Mouse (Mus musculus) midbrain, embryonic 12.5 days (tissue): Measurements from ENCODE around the gene Depdc5. TPM values are rescaled to one million over a fixed set of nuclear protein-coding genes. Genes with fewer than 3 reads are reported as not detected.
A peak's percentile ranks its signal among the peaks of the same experiment; 100 is the strongest.
"Not testable (repeated sequence)": the region's sequence is repeated elsewhere in the genome, so short reads cannot be mapped to it uniquely, and the experiment has no call there.

Experiments
- ATAC-seq: fragments of 200-750 bp; cut with Nextera tagmentation; 2 replicates; pipeline ENCODE4 v1.8.0; 2017; ENCODE audit warnings: low read depth, moderate TSS enrichment, moderate library complexity; ENCODE audit not compliant: low FRiP score
- H3K27ac ChIP-seq: fragments of 300-500 bp; sonication (generic); replicated peaks from 2 replicates; pipeline ENCODE4 v1.5.1; 2016; ENCODE audit warnings: mild to moderate bottlenecking
- H3K27me3 ChIP-seq: fragments of 300-500 bp; sonication (generic); 2 replicates; pipeline ENCODE4 v1.6.1; 2016; ENCODE audit warnings: mild to moderate bottlenecking
- H3K36me3 ChIP-seq: fragments of 300-500 bp; sonication (generic); 2 replicates; pipeline ENCODE4 v1.6.1; 2016
- H3K4me1 ChIP-seq: fragments of 300-500 bp; sonication (generic); 2 replicates; pipeline ENCODE4 v1.6.1; 2016
- H3K4me2 ChIP-seq: fragments of 300-500 bp; sonication (generic); replicated peaks from 2 replicates; pipeline ENCODE4 v1.6.1; 2016; ENCODE audit warnings: mild to moderate bottlenecking, moderate library complexity
- H3K4me3 ChIP-seq: fragments of 300-500 bp; sonication (generic); 2 replicates; pipeline ENCODE4 v1.5.1; 2016; ENCODE audit warnings: mild to moderate bottlenecking
- H3K9ac ChIP-seq: fragments of 300-500 bp; sonication (generic); replicated peaks from 2 replicates; pipeline ENCODE4 v1.6.1; 2016; ENCODE audit warnings: mild to moderate bottlenecking, moderate library complexity
- H3K9me3 ChIP-seq: fragments of 300-500 bp; sonication (generic); 2 replicates; pipeline ENCODE4 v1.6.1; 2016; ENCODE audit warnings: mild to moderate bottlenecking
- WGBS: fragments of 180-500 bp; shearing (Covaris S2); methylation state at CpG from one replicate; pipeline ENCODE4 v1.1.7; 2016; 5-methylcytosine and 5-hydroxymethylcytosine counted together
- polyA plus RNA-seq: library from polyadenylated mRNA; unstranded; fragments of >200 nt; fragmentation: Nextera tagmentation; extraction: Ambion mirVana; gene quantifications from 2 replicates; pipeline ENCODE4 v1.2.1, GENCODE M21; 2016

The Depdc5 gene
- polyA plus RNA-seq, 1 experiment from 2014 or later, result 41.6 TPM

DNA sequence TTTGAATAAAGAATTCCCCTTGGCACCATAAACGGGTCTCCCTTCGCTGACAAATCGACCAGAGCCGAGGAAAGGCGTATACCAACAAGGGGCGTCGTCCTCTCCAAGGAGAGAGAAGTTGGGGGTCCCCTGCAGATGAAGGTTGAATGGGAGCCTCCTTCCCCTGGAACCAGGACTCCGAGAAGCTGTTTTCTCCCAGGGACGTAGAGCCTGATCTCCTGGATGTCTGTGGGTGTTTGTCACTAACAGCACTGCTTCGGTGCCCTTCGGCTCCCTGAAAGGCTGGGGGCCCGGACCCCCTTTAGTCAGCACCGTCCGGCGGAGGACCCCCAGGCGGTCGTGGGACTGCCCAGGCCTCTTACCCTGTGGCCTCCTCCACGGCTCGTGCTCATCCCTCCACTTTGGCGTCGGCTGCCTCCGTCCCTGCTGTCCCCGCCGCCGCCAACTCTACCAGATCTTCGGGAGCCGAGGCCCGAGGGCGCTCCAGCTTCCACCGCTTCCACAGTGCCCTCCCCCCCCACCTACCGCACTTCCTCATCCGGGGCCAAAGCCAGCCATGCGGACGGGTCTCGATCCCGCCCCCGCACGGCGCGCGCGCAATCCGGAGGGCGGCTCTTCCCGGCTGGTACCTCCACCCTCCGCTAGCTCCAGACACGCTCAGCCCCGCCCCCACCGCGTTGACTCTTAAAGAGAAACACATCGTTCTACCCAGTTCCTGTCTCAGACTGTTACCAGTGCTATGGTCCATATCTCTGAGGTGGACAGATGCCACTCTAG, 9.6 kb upstream of the Depdc5 start, which contains the start of gene Prr14l:
Prr14l (minus strand) TSS at position 526 of the 777 bp plus-strand sequence.
- no peaks in the 10 kb centered on the region for H3K27me3 ChIP-seq
- under 1% methylated on average over 51 of the region's 51 CpGs for WGBS

GRCm38 (mm10) chr5:32854818-32855217, 8.7 kb upstream of the Depdc5 start:
- ATAC-seq, result no peak
- 85% methylated on average over 4 of the region's 4 CpGs for WGBS
- Histone ChIP-seq H3K4me2 (no peak overlapping the region), H3K36me3 (peaks cover 8% of the 10 kb centered on the region), H3K27me3 (no peaks in the 10 kb centered on the region), H3K9me3 (no peaks in the 10 kb centered on the region), H3K4me1 (peaks cover 27% of the 10 kb centered on the region), H3K9ac (no peak overlapping the region; the same call in 1 of the 2 replicates), H3K4me3 (no peak overlapping the region), H3K27ac (peak overlapping the region; percentile 60; the same call in 1 of the 2 replicates)

More for the DNA sequence above, 9.6 kb upstream of the Depdc5 start, which contains the start of gene Prr14l:
- Histone ChIP-seq H3K4me1 (peaks cover 27% of the 10 kb centered on the region), H3K4me2 (peak within 1 kb of the TSS; percentile 82), H3K9me3 (no peaks in the 10 kb centered on the region), H3K9ac (peak within 1 kb of the TSS; percentile 94), H3K27ac (peak within 1 kb of the TSS; percentile 75), H3K36me3 (peaks cover 8% of the 10 kb centered on the region), H3K4me3 (peak within 1 kb of the TSS; percentile 91)
- peak; percentile 97 for ATAC-seq

DNA sequence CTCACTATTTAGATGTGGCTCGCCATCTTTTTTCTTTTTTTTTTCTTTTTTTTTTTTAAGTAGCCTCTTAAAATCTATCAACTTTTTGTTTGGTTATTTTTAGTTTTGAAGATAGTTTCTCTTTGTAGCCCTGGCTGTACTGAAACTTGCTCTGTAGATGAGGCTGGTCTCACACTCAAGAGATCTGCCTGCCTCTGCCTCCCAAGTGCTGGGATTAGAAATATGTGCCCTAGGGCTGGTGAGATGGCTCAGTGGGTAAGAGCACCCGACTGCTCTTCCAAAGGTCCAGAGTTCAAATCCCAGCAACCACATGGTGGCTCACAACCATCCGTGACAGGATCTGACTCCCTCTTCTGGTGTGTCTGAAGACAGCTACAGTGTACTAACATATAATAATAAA, 8.2 kb upstream of the Depdc5 start:
- H3K36me3 ChIP-seq, ATAC-seq, H3K4me3 ChIP-seq, H3K27me3 ChIP-seq, H3K9me3 ChIP-seq, H3K27ac ChIP-seq, H3K9ac ChIP-seq, H3K4me2 ChIP-seq: not testable (repeated sequence)
- peaks cover 27% of the 10 kb centered on the region for H3K4me1 ChIP-seq
- WGBS, result 100% methylated on average over 3 of the region's 3 CpGs

DNA sequence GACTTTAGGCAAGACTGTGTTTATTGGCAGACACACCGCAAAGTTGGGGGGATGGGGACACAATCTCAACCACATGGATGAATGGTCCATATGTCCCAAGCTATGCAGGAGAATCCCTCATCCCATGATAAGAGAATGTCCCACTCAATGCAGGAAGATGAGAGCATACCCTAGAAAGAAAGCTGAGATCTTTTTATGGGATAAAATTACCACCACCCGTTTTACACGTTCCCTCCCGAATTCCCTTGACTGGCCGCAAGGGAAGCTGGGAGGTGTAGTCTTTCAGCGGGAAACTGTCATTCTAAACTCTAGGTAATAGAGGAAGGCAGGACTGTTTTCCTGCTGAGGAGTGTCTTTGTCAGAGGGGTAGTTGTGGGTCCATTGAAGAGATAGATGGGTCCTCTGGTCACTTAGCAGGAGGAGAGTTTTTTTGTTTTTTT, 5.7 kb upstream of the Depdc5 start:
- Histone ChIP-seq H3K9me3 (no peaks in the 10 kb centered on the region), H3K4me1 (peaks cover 9% of the 10 kb centered on the region), H3K4me2 (peak overlapping the region; percentile 55), H3K27me3 (no peaks in the 10 kb centered on the region), H3K36me3 (no peaks in the 10 kb centered on the region), H3K9ac (peak overlapping the region; percentile 57; the same call in 1 of the 2 replicates), H3K27ac (0 out of 2 replicates have a peak overlapping the region, but pooled peaks have one; percentile 10), H3K4me3 (peak overlapping the region; percentile 49)
- WGBS, result 6% methylated on average over 6 of the region's 6 CpGs
- no peak; the same call in 1 of the 2 replicates for ATAC-seq

- no peak overlapping the region for H3K4me3 ChIP-seq
Observed at GRCm38 (mm10) chr5:32861082-32861481, 2.4 kb upstream of the Depdc5 start.

DNA sequence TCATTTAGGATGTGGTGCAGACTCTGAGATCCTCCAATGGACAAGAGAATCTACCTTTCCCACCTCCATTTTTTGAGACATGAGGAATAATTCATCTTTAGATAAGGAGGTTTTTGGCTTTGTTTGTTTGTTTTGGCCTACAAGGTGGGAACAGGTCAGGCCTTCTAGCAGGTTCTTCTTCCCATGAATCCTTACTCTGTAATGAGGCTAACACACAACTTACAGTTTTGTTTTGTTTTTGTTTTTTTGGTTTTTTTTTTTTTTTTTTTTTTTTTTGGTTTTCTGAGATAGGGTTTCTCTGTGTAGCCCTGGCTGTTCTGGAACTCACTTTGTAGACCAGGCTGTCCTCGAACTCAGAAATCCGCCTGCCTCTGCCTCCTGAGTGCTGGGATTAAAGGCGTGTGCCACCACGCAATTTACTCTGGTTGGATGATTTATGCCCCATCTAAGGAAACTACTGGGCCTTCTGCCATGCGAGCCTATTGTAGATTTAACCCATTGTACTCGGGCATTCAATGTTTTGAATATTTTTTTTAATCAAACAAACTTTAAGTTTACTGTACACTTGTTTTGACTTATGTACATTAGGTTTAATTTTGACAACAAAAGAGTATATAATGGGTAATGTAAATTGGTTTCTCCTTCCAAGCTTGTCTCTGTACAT, 900 bp upstream of the Depdc5 start:
- H3K36me3 ChIP-seq, result peaks cover 11% of the 10 kb centered on the region
- no peak overlapping the region for H3K9ac ChIP-seq
- peaks cover 10% of the 10 kb centered on the region for H3K4me1 ChIP-seq
- no peaks in the 10 kb centered on the region for H3K9me3 ChIP-seq
- no peak overlapping the region for H3K4me3 ChIP-seq
- WGBS, result 89% methylated on average over 6 of the region's 6 CpGs
- H3K27me3 ChIP-seq, result no peaks in the 10 kb centered on the region
- H3K4me2 ChIP-seq, result peak overlapping the region; percentile 79; the same call in 1 of the 2 replicates
- no peak for ATAC-seq
- no peak overlapping the region for H3K27ac ChIP-seq

More at GRCm38 (mm10) chr5:32861082-32861481, 2.4 kb upstream of the Depdc5 start:
- Histone ChIP-seq H3K9me3 (no peaks in the 10 kb centered on the region), H3K9ac (no peak overlapping the region), H3K4me1 (peaks cover 13% of the 10 kb centered on the region), H3K36me3 (0 out of 2 replicates have a peak, but pooled peaks cover 3% of the 10 kb centered on the region), H3K27ac (no peak overlapping the region), H3K27me3 (no peaks in the 10 kb centered on the region), H3K4me2 (no peak overlapping the region)
- ATAC-seq, result no peak
- 90% methylated on average over 1 of the region's 1 CpGs for WGBS

- WGBS, result 93% methylated on average over 5 of the region's 5 CpGs
Observed at GRCm38 (mm10) chr5:32869389-32870024, 6.0 kb downstream of the Depdc5 start.

DNA sequence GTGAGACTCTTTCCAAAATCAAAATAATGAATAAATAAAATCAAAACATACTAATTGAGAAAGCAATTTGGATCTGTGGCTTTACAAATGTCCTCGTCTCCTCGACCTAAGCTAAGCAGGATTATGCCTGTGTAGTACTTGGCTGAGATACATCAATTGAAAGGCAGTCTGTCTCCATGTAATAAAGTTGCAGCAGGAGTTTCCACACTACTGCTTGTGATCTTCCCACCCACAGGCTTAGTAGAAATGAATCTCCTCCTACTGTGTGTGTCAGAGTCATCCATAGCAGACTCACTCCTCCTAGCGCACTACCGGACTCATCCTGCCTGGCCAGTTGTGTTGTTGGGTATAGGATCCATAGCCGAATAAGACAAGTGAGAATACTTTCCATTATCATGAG, 8.8 kb downstream of the Depdc5 start:
- no peak for ATAC-seq
- no peak overlapping the region for H3K27ac ChIP-seq
- H3K9me3 ChIP-seq, result no peaks in the 10 kb centered on the region
- H3K36me3 ChIP-seq, result peaks cover 67% of the 10 kb centered on the region
- no peaks in the 10 kb centered on the region for H3K27me3 ChIP-seq
- no peak overlapping the region for H3K4me2 ChIP-seq
- H3K9ac ChIP-seq, result no peak overlapping the region
- H3K4me3 ChIP-seq, result no peak overlapping the region
- H3K4me1 ChIP-seq, result no peaks in the 10 kb centered on the region
- WGBS, result 89% methylated on average over 5 of the region's 5 CpGs

More at GRCm38 (mm10) chr5:32869389-32870024, 6.0 kb downstream of the Depdc5 start:
- Histone ChIP-seq H3K36me3 (peaks cover 57% of the 10 kb centered on the region), H3K9ac (no peak overlapping the region), H3K4me2 (no peak overlapping the region), H3K4me3 (no peak overlapping the region), H3K27me3 (no peaks in the 10 kb centered on the region), H3K27ac (no peak overlapping the region), H3K4me1 (peaks cover 4% of the 10 kb centered on the region), H3K9me3 (no peaks in the 10 kb centered on the region)
- no peak for ATAC-seq

DNA sequence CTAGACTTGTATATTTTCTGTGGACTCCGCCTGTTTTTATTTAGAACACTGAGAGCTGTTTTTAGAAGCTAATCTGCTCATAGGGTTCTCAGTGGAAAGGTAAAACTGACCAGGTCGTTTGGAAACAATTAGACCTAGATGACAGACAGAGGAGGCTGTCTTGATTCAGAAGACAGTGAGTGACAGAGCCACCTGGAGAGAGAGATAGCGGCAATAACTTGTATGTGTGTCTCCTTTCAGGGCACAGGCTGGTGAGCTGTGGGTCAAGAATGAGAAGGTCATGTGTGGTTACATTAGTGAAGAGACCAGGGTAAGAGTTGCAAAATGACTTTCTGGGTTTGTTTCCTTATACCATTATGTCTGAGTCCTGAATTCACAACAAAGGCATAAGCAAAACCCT, 23.2 kb downstream of the Depdc5 start:
- Histone ChIP-seq H3K4me3 (no peak overlapping the region), H3K4me1 (no peaks in the 10 kb centered on the region), H3K27me3 (no peaks in the 10 kb centered on the region), H3K9ac (no peak overlapping the region), H3K27ac (no peak overlapping the region), H3K36me3 (peaks cover 74% of the 10 kb centered on the region), H3K9me3 (no peaks in the 10 kb centered on the region), H3K4me2 (no peak overlapping the region)
- 74% methylated on average over 3 of the region's 3 CpGs for WGBS
- ATAC-seq, result no peak

DNA sequence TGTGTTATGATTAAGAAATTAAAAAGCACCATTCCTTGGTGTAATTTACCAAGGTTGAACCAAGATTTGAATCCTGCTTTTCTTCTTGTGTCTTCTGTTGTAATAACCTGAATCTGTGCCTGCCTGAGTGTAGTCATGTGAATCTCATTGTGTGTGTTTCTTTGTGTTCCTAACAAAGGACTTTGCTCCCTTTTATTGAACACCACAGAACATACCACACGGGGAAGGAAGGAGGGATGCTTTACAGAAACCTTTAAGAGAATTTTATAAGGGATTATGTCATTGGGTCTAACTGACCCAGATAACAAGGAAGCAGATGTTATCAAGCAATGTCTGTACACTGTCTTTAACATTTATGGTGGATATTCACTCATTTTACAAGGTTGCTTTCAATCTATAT, 44.0 kb downstream of the Depdc5 start:
- no peaks in the 10 kb centered on the region for H3K27me3 ChIP-seq
- 41% methylated on average over 1 of the region's 1 CpGs for WGBS

DNA sequence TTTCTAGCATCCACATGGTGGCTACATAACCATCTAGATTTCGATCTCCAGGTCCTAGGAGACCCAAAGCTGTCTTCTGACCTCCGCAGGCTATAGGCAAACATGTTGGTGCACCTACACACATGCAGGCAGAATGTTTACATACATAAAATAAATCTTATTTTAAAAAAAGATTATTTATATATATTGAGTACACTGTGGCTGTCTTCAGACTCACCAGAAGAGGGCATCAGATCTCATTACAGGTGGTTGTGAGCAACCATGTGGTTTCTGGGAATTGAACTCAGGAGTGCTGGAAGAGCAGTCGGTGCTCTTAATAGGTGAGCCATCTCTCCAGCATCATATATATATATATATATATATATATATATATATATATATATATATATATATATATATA, 50.6 kb downstream of the Depdc5 start:
- no peaks in the 10 kb centered on the region for H3K27me3 ChIP-seq
- no peak overlapping the region for H3K4me3 ChIP-seq
- no peak overlapping the region for H3K4me2 ChIP-seq
- H3K9me3 ChIP-seq, result no peaks in the 10 kb centered on the region
- H3K9ac ChIP-seq, result no peak overlapping the region
- ATAC-seq, result no peak
- 82% methylated on average over 3 of the region's 3 CpGs for WGBS
- no peaks in the 10 kb centered on the region for H3K4me1 ChIP-seq
- no peak overlapping the region for H3K27ac ChIP-seq
- peaks cover 61% of the 10 kb centered on the region for H3K36me3 ChIP-seq

More for the DNA sequence above, 44.0 kb downstream of the Depdc5 start:
- Histone ChIP-seq H3K27ac (no peak overlapping the region), H3K4me2 (no peak overlapping the region), H3K36me3 (peaks cover 56% of the 10 kb centered on the region), H3K4me1 (no peaks in the 10 kb centered on the region), H3K4me3 (no peak overlapping the region), H3K9me3 (no peaks in the 10 kb centered on the region), H3K9ac (no peak overlapping the region)
- ATAC-seq, result no peak

DNA sequence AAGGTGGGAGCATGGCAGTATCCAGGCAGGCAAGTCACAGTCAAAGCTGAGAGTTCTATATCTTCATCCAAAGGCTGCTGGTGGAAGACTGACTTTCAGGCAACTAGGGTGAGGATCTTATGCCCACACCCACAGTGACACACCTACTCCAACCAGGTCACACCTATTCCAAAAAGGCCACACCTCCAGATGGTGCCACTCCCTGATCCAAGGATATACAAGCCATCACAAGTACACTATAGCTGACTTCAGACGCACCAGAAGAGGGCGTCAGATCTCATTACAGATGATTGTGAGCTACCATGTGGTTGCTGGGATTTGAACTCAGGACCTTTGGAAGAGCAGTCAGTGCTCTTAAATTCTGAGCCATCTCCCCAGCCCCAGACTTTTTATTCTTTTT, 55.8 kb downstream of the Depdc5 start:
- H3K9ac ChIP-seq, H3K27me3 ChIP-seq, H3K9me3 ChIP-seq, H3K27ac ChIP-seq, H3K4me2 ChIP-seq, H3K4me1 ChIP-seq, H3K4me3 ChIP-seq, ATAC-seq: not testable (repeated sequence)
- whole genome bisulfite sequencing, result 93% methylated on average over 2 of the region's 2 CpGs
- peaks cover 73% of the 10 kb centered on the region for H3K36me3 ChIP-seq
